Mouse (Mus musculus): ENCODE measurements around the gene Eif4b. TPM values are rescaled to one million over a fixed set of nuclear protein-coding genes. Genes with fewer than 3 reads are reported as not detected.

Gene Eif4b
- polyA plus RNA-seq, 1 experiment, result 59.7 TPM

GRCm38 (mm10) chr15:102089914-102090585 is 16.5 kb downstream of the Eif4b start:
- Histone ChIP-seq H3K4me3 (ENCODE audit: extremely low read depth, insufficient read depth, insufficient read length) (no peak overlapping the region), H3K27me3 (ENCODE audit: control insufficient read depth, insufficient read depth, low read length) (no peaks in the 10 kb centered on the region), H3K4me1 (ENCODE audit: control insufficient read depth, insufficient read depth, insufficient read length) (no peaks in the 10 kb centered on the region), H3K27ac (ENCODE audit: insufficient read depth, low read length) (no peak overlapping the region), H3K36me3 (ENCODE audit: control insufficient read depth, insufficient read depth, low read length) (peaks cover 71% of the 10 kb centered on the region)
- WGBS, result 87% methylated on average over 12 of the region's 12 CpGs
- no peak for TF ChIP-seq POLR2A (IDR thresholded peaks at IDR 0.05; ENCODE audit: low read depth, low read length)
- no peak for TF ChIP-seq CTCF (IDR thresholded peaks at IDR 0.05; ENCODE audit: extremely low read depth, insufficient read depth, insufficient read length, insufficient replicate concordance)
- no peak for DNase-seq (ENCODE audit: low read depth in 1 of 2, low spot score in 2 of 2)

- WGBS, result 37% methylated on average over 12 of the region's 12 CpGs
- no peak for DNase-seq (ENCODE audit: low read depth in 1 of 2, low spot score in 2 of 2)
- TF ChIP-seq CTCF (IDR thresholded peaks at IDR 0.05; ENCODE audit: extremely low read depth, insufficient read depth, insufficient read length, insufficient replicate concordance) (no peak), POLR2A (IDR thresholded peaks at IDR 0.05; ENCODE audit: low read depth, low read length) (no peak)
- Histone ChIP-seq H3K4me3 (ENCODE audit: extremely low read depth, insufficient read depth, insufficient read length) (no peak overlapping the region), H3K36me3 (ENCODE audit: control insufficient read depth, insufficient read depth, low read length) (peaks cover 71% of the 10 kb centered on the region), H3K27me3 (ENCODE audit: control insufficient read depth, insufficient read depth, low read length) (no peaks in the 10 kb centered on the region), H3K4me1 (ENCODE audit: control insufficient read depth, insufficient read depth, insufficient read length) (no peaks in the 10 kb centered on the region), H3K27ac (ENCODE audit: insufficient read depth, low read length) (no peak overlapping the region)
Observed at GRCm38 (mm10) chr15:102091063-102091679, 17.6 kb downstream of the Eif4b start.

- DNase-seq (ENCODE audit: low read depth in 1 of 2, low spot score in 2 of 2), result no peak
- Histone ChIP-seq H3K36me3 (ENCODE audit: control insufficient read depth, insufficient read depth, low read length) (peaks cover 70% of the 10 kb centered on the region), H3K27ac (ENCODE audit: insufficient read depth, low read length) (no peak overlapping the region), H3K4me3 (ENCODE audit: extremely low read depth, insufficient read depth, insufficient read length) (no peak overlapping the region), H3K4me1 (ENCODE audit: control insufficient read depth, insufficient read depth, insufficient read length) (no peaks in the 10 kb centered on the region), H3K27me3 (ENCODE audit: control insufficient read depth, insufficient read depth, low read length) (no peaks in the 10 kb centered on the region)
- 95% methylated on average over 1 of the region's 1 CpGs for WGBS
- no peak for TF ChIP-seq CTCF (IDR thresholded peaks at IDR 0.05; ENCODE audit: extremely low read depth, insufficient read depth, insufficient read length, insufficient replicate concordance)
- TF ChIP-seq POLR2A (IDR thresholded peaks at IDR 0.05; ENCODE audit: low read depth, low read length), result no peak
Observed at GRCm38 (mm10) chr15:102091688-102092087, 18.1 kb downstream of the Eif4b start.

- DNase-seq (ENCODE audit: low read depth in 1 of 2, low spot score in 2 of 2), result no peak
- no peak for TF ChIP-seq POLR2A (IDR thresholded peaks at IDR 0.05; ENCODE audit: low read depth, low read length)
- no peak for TF ChIP-seq CTCF (IDR thresholded peaks at IDR 0.05; ENCODE audit: extremely low read depth, insufficient read depth, insufficient read length, insufficient replicate concordance)
- Histone ChIP-seq H3K4me1 (ENCODE audit: control insufficient read depth, insufficient read depth, insufficient read length) (no peaks in the 10 kb centered on the region), H3K27me3 (ENCODE audit: control insufficient read depth, insufficient read depth, low read length) (no peaks in the 10 kb centered on the region), H3K27ac (ENCODE audit: insufficient read depth, low read length) (no peak overlapping the region), H3K36me3 (ENCODE audit: control insufficient read depth, insufficient read depth, low read length) (peaks cover 67% of the 10 kb centered on the region), H3K4me3 (ENCODE audit: extremely low read depth, insufficient read depth, insufficient read length) (no peak overlapping the region)
- WGBS, result 94% methylated on average over 4 of the region's 4 CpGs
Observed at GRCm38 (mm10) chr15:102092222-102092621, 18.6 kb downstream of the Eif4b start.

GRCm38 (mm10) chr15:102094157-102094556 is 20.6 kb downstream of the Eif4b start:
- H3K27ac ChIP-seq (ENCODE audit: insufficient read depth, low read length), result no peak overlapping the region
- WGBS, result 73% methylated on average over 2 of the region's 2 CpGs
- TF ChIP-seq POLR2A (IDR thresholded peaks at IDR 0.05; ENCODE audit: low read depth, low read length) (no peak), CTCF (IDR thresholded peaks at IDR 0.05; ENCODE audit: extremely low read depth, insufficient read depth, insufficient read length, insufficient replicate concordance) (no peak)
- H3K4me1 ChIP-seq (ENCODE audit: control insufficient read depth, insufficient read depth, insufficient read length), result no peaks in the 10 kb centered on the region
- no peaks in the 10 kb centered on the region for H3K27me3 ChIP-seq (ENCODE audit: control insufficient read depth, insufficient read depth, low read length)
- DNase-seq (ENCODE audit: low read depth in 1 of 2, low spot score in 2 of 2), result no peak
- H3K4me3 ChIP-seq (ENCODE audit: extremely low read depth, insufficient read depth, insufficient read length), result no peak overlapping the region
- H3K36me3 ChIP-seq (ENCODE audit: control insufficient read depth, insufficient read depth, low read length), result peaks cover 52% of the 10 kb centered on the region

GRCm38 (mm10) chr15:102094988-102095387 is 21.4 kb downstream of the Eif4b start:
- no peak for DNase-seq (ENCODE audit: low read depth in 1 of 2, low spot score in 2 of 2)
- TF ChIP-seq CTCF (IDR thresholded peaks at IDR 0.05; ENCODE audit: extremely low read depth, insufficient read depth, insufficient read length, insufficient replicate concordance) (no peak), POLR2A (IDR thresholded peaks at IDR 0.05; ENCODE audit: low read depth, low read length) (no peak)
- H3K4me3 ChIP-seq (ENCODE audit: extremely low read depth, insufficient read depth, insufficient read length), result no peak overlapping the region
- 90% methylated on average over 16 of the region's 16 CpGs for WGBS
- peaks cover 44% of the 10 kb centered on the region for H3K36me3 ChIP-seq (ENCODE audit: control insufficient read depth, insufficient read depth, low read length)
- no peak overlapping the region for H3K27ac ChIP-seq (ENCODE audit: insufficient read depth, low read length)
- no peaks in the 10 kb centered on the region for H3K27me3 ChIP-seq (ENCODE audit: control insufficient read depth, insufficient read depth, low read length)
- peaks cover 1% of the 10 kb centered on the region; the same call in 1 of the 2 replicates for H3K4me1 ChIP-seq (ENCODE audit: control insufficient read depth, insufficient read depth, insufficient read length)

Measured in spleen, adult 2 months (tissue).